Mouse (Mus musculus) myocyte (in vitro differentiated cells): ENCODE measurements around the gene Zfp949.

ENCODE experiments used
- CEBPB ChIP-seq: IDR thresholded peaks from 2 replicates; pipeline ENCODE4 v1.6.1; 2011; ENCODE audit warnings: mild to moderate bottlenecking, moderate library complexity; ENCODE audit not compliant: poor library complexity, insufficient read depth, severe bottlenecking
- E2F4 ChIP-seq: IDR thresholded peaks from one replicate; pipeline ENCODE4 v1.6.1; 2011; ENCODE audit warnings: mild to moderate bottlenecking, control low read depth, moderate library complexity; ENCODE audit not compliant: insufficient read depth
- MAX ChIP-seq: IDR thresholded peaks from one replicate; pipeline ENCODE4 v1.6.1; 2011; ENCODE audit warnings: low read depth, mild to moderate bottlenecking, control low read depth
- MYOD1 ChIP-seq, 3 experiments: IDR thresholded peaks; one replicate each; pipeline ENCODE4 v1.6.1; 2011; ENCODE audit warnings: control low read depth in 2 of 3, low read depth in 2 of 3, mild to moderate bottlenecking in 2 of 3, moderate library complexity in 1 of 3; ENCODE audit not compliant: insufficient read length in 2 of 3, control insufficient read depth in 1 of 3
- POLR2A ChIP-seq: IDR thresholded peaks from one replicate; pipeline ENCODE4 v1.6.1; 2011; ENCODE audit warnings: low read depth, mild to moderate bottlenecking, control low read depth, moderate library complexity; ENCODE audit not compliant: insufficient read length
- POLR2AphosphoS2 ChIP-seq: IDR thresholded peaks from one replicate; pipeline ENCODE4 v1.6.1; 2011; ENCODE audit warnings: low read depth, control low read depth; ENCODE audit not compliant: insufficient read length
- REST ChIP-seq: IDR thresholded peaks from one replicate; pipeline ENCODE4 v1.6.1; 2011; ENCODE audit warnings: mild to moderate bottlenecking, control low read depth, moderate library complexity; ENCODE audit not compliant: insufficient read depth, insufficient read length
- TCF12 ChIP-seq: IDR thresholded peaks from one replicate; pipeline ENCODE4 v1.6.1; 2011; ENCODE audit warnings: mild to moderate bottlenecking, control low read depth; ENCODE audit not compliant: poor library complexity, insufficient read depth, severe bottlenecking
- USF1 ChIP-seq: IDR thresholded peaks from one replicate; pipeline ENCODE4 v1.6.1; 2011; ENCODE audit warnings: low read depth, mild to moderate bottlenecking, control low read depth, moderate library complexity

GRCm38 (mm10) chr9:88516361-88516995 is 31.3 kb upstream of the Zfp949 start:
- TF ChIP-seq POLR2A (no peak), MYOD1 (IDR thresholded peaks at IDR 0.05; ENCODE audit: control insufficient read depth in 1 of 3, insufficient read length in 2 of 3, low read depth in 2 of 3) (no peak), E2F4 (no peak), REST (no peak), CEBPB (no peak), POLR2AphosphoS2 (no peak), MAX (no peak), TCF12 (no peak), USF1 (no peak)
